Mouse (Mus musculus): ENCODE measurements at regions not wholly inside any gene's neighbourhood (a gene's known extent, or its start where the extent isn't known, plus 50 kb on each side); places are given as distances from the start of the nearest gene placed in this dataset.

DNA sequence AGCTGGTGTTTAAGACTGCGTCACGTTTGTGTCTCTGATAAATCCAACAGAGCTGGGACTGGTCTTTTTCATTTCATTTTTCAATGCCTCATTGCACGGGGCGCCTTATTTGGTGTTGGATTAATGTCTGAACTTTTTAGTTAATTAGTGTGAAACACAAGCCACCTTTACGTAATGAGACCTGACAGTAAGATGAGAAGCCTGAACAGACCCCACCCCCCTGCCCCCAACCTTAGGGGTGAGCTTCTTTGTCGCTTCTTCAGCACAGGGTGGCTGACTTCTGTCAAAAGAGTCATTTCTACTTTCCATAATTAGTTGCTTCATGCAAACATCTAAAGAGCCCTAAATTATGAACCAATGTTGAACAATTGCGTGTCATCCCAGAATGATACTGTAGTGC, 76.6 kb upstream of the Tut7 start:
- Histone ChIP-seq H3K27me3 (ENCODE audit: control insufficient read depth, insufficient read depth, low read length) (no peaks in the 10 kb centered on the region), H3K9me3 (ENCODE audit: control insufficient read depth, low read length) (no peaks in the 10 kb centered on the region), H3K36me3 (ENCODE audit: control insufficient read depth, insufficient read depth, low read length) (no peaks in the 10 kb centered on the region), H3K27ac (replicated peaks) (no peak overlapping the region), H3K4me1 (replicated peaks; ENCODE audit: control insufficient read depth, insufficient read depth) (no peaks in the 10 kb centered on the region), H3K9ac (ENCODE audit: low read length) (no peak overlapping the region), H3K4me2 (replicated peaks; ENCODE audit: low read depth) (no peak overlapping the region), H3K4me3 (ENCODE audit: low read depth, low read length) (no peak overlapping the region)
- 67% methylated on average over 7 of the region's 7 CpGs for WGBS
- no peak for TF ChIP-seq CTCF (IDR thresholded peaks at IDR 0.05; ENCODE audit: low read depth)
- no peak for TF ChIP-seq EP300 (optimal IDR thresholded peaks at IDR 0.05)
- ATAC-seq (ENCODE audit: low FRiP score, low TSS enrichment) (no peak), DNase-seq (ENCODE audit: low spot score) (no peak)

DNA sequence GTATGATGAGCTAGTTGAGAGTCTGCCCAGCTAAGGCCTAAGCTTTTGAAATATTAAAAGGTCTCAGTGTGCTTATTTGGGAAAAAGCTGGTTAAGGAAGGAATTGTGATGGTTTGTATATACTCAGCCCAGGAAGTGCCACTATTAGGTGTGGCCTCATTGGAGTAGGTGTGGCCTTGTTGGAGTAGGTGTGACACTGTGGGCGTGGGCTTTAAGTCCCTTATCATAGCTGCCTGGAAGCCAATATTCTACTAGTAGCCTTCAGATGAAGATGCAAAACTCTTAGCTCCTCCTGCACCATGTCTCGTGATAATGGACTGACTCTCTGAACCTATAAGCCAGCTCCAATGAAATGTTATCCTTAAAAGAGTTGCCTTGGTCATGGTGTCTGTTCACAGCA, 72.8 kb upstream of the Tut7 start:
- ATAC-seq (ENCODE audit: low FRiP score, low TSS enrichment) (no peak), DNase-seq (ENCODE audit: low spot score) (no peak)
- Histone ChIP-seq H3K9ac (ENCODE audit: low read length) (no peak overlapping the region), H3K9me3 (ENCODE audit: control insufficient read depth, low read length) (no peaks in the 10 kb centered on the region), H3K27me3 (ENCODE audit: control insufficient read depth, insufficient read depth, low read length) (no peaks in the 10 kb centered on the region), H3K4me2 (replicated peaks; ENCODE audit: low read depth) (no peak overlapping the region), H3K4me3 (ENCODE audit: low read depth, low read length) (no peak overlapping the region), H3K36me3 (ENCODE audit: control insufficient read depth, insufficient read depth, low read length) (no peaks in the 10 kb centered on the region), H3K4me1 (replicated peaks; ENCODE audit: control insufficient read depth, insufficient read depth) (no peaks in the 10 kb centered on the region), H3K27ac (replicated peaks) (no peak overlapping the region)
- TF ChIP-seq CTCF (IDR thresholded peaks at IDR 0.05; ENCODE audit: low read depth), result no peak
- TF ChIP-seq EP300 (optimal IDR thresholded peaks at IDR 0.05), result no peak
- whole genome bisulfite sequencing, result 92% methylated on average over 2 of the region's 2 CpGs

DNA sequence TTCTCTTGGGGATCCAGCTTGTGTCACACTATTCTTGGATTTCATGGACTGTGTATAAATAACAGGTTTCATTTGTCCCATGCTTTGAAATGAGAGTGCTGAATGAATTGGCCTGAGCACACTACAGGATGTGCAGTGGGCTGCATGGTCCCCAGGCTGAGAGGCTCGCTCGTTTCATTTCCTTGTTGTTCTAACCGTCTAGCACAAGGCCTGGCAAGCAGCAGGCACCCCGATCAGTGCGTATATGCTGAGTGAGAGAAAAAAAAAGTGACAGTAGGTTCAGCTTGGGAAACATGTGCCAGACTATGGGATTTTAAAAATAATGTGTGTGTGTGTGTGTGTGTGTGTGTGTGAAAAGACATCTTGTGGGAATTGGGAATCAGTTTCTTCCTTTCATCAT, 71.1 kb upstream of the Tut7 start:
- DNase-seq (ENCODE audit: low spot score) (no peak), ATAC-seq (ENCODE audit: low FRiP score, low TSS enrichment) (no peak)
- Histone ChIP-seq H3K4me3 (ENCODE audit: low read depth, low read length) (no peak overlapping the region), H3K4me2 (replicated peaks; ENCODE audit: low read depth) (no peak overlapping the region), H3K36me3 (ENCODE audit: control insufficient read depth, insufficient read depth, low read length) (no peaks in the 10 kb centered on the region), H3K9ac (ENCODE audit: low read length) (no peak overlapping the region), H3K27ac (replicated peaks) (no peak overlapping the region), H3K27me3 (ENCODE audit: control insufficient read depth, insufficient read depth, low read length) (no peaks in the 10 kb centered on the region), H3K4me1 (replicated peaks; ENCODE audit: control insufficient read depth, insufficient read depth) (no peaks in the 10 kb centered on the region), H3K9me3 (ENCODE audit: control insufficient read depth, low read length) (no peaks in the 10 kb centered on the region)
- TF ChIP-seq CTCF (IDR thresholded peaks at IDR 0.05; ENCODE audit: low read depth) (no peak), EP300 (optimal IDR thresholded peaks at IDR 0.05) (no peak)
- WGBS, result 64% methylated on average over 5 of the region's 5 CpGs

DNA sequence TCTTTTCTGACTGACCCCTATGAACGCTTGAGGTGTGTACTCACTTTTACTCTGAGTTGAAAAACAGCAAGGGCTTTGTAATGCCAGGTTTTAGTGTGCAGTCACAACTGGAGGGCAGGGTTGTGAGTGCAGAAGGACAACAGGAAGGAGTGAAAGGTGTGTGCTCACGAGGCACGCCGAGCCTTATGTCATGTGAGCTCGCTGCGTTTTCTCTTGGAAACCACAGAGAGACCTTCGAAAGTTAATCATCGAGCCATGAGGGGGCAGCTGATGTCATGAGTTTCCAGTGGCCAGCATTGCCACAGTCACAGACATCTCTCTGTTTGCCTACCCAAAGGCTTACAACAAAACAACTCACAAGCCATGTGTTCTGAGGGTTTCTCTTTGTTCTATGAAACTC, 70.0 kb upstream of the Tut7 start:
- Histone ChIP-seq H3K9ac (ENCODE audit: low read length) (no peak overlapping the region), H3K27ac (replicated peaks) (no peak overlapping the region), H3K36me3 (ENCODE audit: control insufficient read depth, insufficient read depth, low read length) (no peaks in the 10 kb centered on the region), H3K4me2 (replicated peaks; ENCODE audit: low read depth) (no peak overlapping the region), H3K27me3 (ENCODE audit: control insufficient read depth, insufficient read depth, low read length) (no peaks in the 10 kb centered on the region), H3K4me1 (replicated peaks; ENCODE audit: control insufficient read depth, insufficient read depth) (no peaks in the 10 kb centered on the region), H3K9me3 (ENCODE audit: control insufficient read depth, low read length) (no peaks in the 10 kb centered on the region), H3K4me3 (ENCODE audit: low read depth, low read length) (no peak overlapping the region)
- DNase-seq (ENCODE audit: low spot score), result no peak
- TF ChIP-seq CTCF (IDR thresholded peaks at IDR 0.05; ENCODE audit: low read depth), result no peak
- TF ChIP-seq EP300 (optimal IDR thresholded peaks at IDR 0.05), result no peak
- no peak for ATAC-seq (ENCODE audit: low FRiP score, low TSS enrichment)
- WGBS, result 64% methylated on average over 8 of the region's 8 CpGs

DNA sequence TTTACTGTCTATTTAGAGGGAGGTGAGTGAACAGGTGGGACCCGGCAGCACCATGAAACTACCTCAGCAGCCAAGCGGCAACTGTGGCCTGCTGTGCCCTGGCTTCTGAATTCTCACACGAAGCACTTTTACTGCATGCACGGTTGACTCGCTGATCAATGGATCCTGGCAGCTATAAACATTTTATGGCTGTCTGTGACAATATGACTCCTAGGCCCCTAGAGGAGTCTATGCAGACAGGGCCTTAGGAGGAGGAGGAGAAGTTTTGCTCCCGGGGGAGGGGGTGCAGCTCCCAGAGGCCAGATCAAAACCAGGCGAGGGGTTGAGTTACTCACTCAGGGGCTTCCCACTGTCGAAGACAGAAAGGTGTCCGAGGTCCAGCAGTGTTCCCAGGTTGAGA, 69.4 kb upstream of the Tut7 start:
- ATAC-seq (ENCODE audit: low FRiP score, low TSS enrichment) (no peak), DNase-seq (ENCODE audit: low spot score) (no peak)
- WGBS, result 54% methylated on average over 9 of the region's 9 CpGs
- Histone ChIP-seq H3K27ac (replicated peaks) (no peak overlapping the region), H3K9ac (ENCODE audit: low read length) (no peak overlapping the region), H3K4me1 (replicated peaks; ENCODE audit: control insufficient read depth, insufficient read depth) (no peaks in the 10 kb centered on the region), H3K9me3 (ENCODE audit: control insufficient read depth, low read length) (no peaks in the 10 kb centered on the region), H3K4me3 (ENCODE audit: low read depth, low read length) (no peak overlapping the region), H3K36me3 (ENCODE audit: control insufficient read depth, insufficient read depth, low read length) (no peaks in the 10 kb centered on the region), H3K4me2 (replicated peaks; ENCODE audit: low read depth) (no peak overlapping the region), H3K27me3 (ENCODE audit: control insufficient read depth, insufficient read depth, low read length) (no peaks in the 10 kb centered on the region)
- TF ChIP-seq CTCF (IDR thresholded peaks at IDR 0.05; ENCODE audit: low read depth), result no peak
- no peak for TF ChIP-seq EP300 (optimal IDR thresholded peaks at IDR 0.05)

DNA sequence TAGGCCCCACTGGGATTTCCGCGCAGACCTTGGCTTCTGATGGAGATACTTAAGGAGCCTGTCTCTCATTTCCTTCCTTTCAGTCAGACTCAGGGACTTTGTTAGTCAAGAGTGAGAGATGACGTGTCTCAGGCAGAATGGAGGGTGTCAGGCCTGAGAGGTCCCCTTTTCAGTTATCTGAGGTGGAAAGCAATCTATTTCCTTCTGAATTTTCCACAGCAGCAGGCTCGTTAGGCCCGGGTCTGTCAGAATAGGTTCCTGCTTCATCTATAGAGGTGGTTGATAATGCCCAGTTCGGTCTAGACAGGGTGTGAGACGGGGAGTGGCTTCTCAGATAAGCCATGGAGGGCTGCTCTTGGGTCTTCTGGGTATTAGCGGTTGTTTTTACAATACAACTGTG, 68.8 kb upstream of the Tut7 start:
- H3K9me3 ChIP-seq (ENCODE audit: control insufficient read depth, low read length), result no peaks in the 10 kb centered on the region
- DNase-seq (ENCODE audit: low spot score) (no peak), ATAC-seq (ENCODE audit: low FRiP score, low TSS enrichment) (no peak)
- WGBS, result 61% methylated on average over 8 of the region's 8 CpGs
- H3K9ac ChIP-seq (ENCODE audit: low read length), result no peak overlapping the region
- H3K27ac ChIP-seq (replicated peaks), result no peak overlapping the region
- no peak overlapping the region for H3K4me2 ChIP-seq (replicated peaks; ENCODE audit: low read depth)
- TF ChIP-seq EP300 (optimal IDR thresholded peaks at IDR 0.05) (no peak), CTCF (IDR thresholded peaks at IDR 0.05; ENCODE audit: low read depth) (no peak)
- H3K36me3 ChIP-seq (ENCODE audit: control insufficient read depth, insufficient read depth, low read length), result no peaks in the 10 kb centered on the region
- H3K27me3 ChIP-seq (ENCODE audit: control insufficient read depth, insufficient read depth, low read length), result no peaks in the 10 kb centered on the region
- H3K4me3 ChIP-seq (ENCODE audit: low read depth, low read length), result no peak overlapping the region
- no peaks in the 10 kb centered on the region for H3K4me1 ChIP-seq (replicated peaks; ENCODE audit: control insufficient read depth, insufficient read depth)
